Mouse (Mus musculus): ENCODE data around the gene Dars. TPM values are rescaled to one million over a fixed set of nuclear protein-coding genes. Genes with fewer than 3 reads are reported as not detected.

Gene Dars
- polyA plus RNA-seq, 1 experiment from 2014 or later = 68.5 TPM

DNA sequence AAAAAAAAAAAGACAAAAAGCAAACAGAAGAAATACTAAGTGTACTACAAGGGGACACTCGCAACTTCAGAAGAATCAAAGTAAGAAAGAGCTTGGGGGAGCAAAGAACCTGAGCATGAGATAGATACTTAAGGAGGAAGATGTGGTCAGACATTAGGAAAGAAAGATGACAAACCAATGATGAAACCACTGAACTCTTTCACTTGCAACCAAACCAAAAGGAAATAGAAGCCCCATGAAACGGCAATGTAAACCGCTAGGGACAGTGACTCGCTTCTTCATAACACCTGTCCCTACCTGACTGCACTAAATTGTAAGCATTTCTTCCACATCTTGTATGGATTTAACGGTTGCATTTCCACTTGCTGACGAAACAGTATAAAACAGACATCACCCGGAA is 30.7 kb downstream of the Dars start:
- peaks cover 21% of the 10 kb centered on the region; the same call in 1 of the 2 replicates for H3K36me3 ChIP-seq (ENCODE audit: insufficient read depth, low read length)
- 85% methylated on average over 7 of the region's 7 CpGs for WGBS
- no peaks in the 10 kb centered on the region for H3K4me1 ChIP-seq (ENCODE audit: insufficient read depth, low read depth, low read length)

DNA sequence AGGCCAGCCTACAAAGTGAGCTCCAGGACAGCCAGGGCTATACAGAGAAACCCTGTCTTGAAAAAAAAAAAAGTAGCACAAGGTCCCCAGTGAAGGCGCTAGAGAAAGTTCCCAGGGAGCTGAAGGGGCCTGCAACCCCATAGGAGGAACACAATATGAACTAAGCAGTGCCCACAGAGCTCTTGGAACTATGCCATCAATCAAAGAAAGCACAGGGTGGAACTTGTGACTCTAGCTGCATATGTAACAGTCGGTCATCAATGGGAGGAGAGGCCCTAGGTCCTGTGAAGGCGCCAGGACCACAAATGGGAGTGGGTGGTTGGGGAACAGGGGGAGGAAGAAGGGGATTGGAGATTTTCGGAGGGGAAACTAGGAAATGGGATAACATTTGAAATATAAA is 40.3 kb downstream of the Dars start:
- Histone ChIP-seq H3K9me3 (ENCODE audit: low read length) (no peaks in the 10 kb centered on the region), H3K27ac (ENCODE audit: low read length) (no peak overlapping the region), H3K36me3 (ENCODE audit: insufficient read depth, low read length) (no peaks in the 10 kb centered on the region), H3K9ac (replicated peaks; ENCODE audit: low read depth) (no peak overlapping the region), H3K27me3 (replicated peaks; ENCODE audit: insufficient read depth, low read length) (no peaks in the 10 kb centered on the region), H3K4me3 (ENCODE audit: low read depth, low read length) (no peak overlapping the region), H3K4me1 (ENCODE audit: insufficient read depth, low read depth, low read length) (no peaks in the 10 kb centered on the region), H3K4me2 (replicated peaks; ENCODE audit: low read depth, low read length) (no peak overlapping the region)
- TF ChIP-seq EP300 (IDR thresholded peaks at IDR 0.05) (no peak), CTCF (IDR thresholded peaks at IDR 0.05) (no peak)
- ATAC-seq (no peak), DNase-seq (ENCODE audit: low spot score) (no peak)
- WGBS = 95% methylated on average over 4 of the region's 4 CpGs

More for the DNA sequence above, 30.7 kb downstream of the Dars start:
- Histone ChIP-seq H3K4me3 (ENCODE audit: low read depth, low read length) (no peak overlapping the region), H3K4me2 (replicated peaks; ENCODE audit: low read depth, low read length) (no peak overlapping the region), H3K27me3 (replicated peaks; ENCODE audit: insufficient read depth, low read length) (no peaks in the 10 kb centered on the region), H3K27ac (ENCODE audit: low read length) (no peak overlapping the region), H3K9me3 (ENCODE audit: low read length) (no peaks in the 10 kb centered on the region), H3K9ac (replicated peaks; ENCODE audit: low read depth) (no peak overlapping the region)
- DNase-seq (ENCODE audit: low spot score) (no peak), ATAC-seq (no peak)
- TF ChIP-seq CTCF (IDR thresholded peaks at IDR 0.05) (no peak), EP300 (IDR thresholded peaks at IDR 0.05) (no peak)

DNA sequence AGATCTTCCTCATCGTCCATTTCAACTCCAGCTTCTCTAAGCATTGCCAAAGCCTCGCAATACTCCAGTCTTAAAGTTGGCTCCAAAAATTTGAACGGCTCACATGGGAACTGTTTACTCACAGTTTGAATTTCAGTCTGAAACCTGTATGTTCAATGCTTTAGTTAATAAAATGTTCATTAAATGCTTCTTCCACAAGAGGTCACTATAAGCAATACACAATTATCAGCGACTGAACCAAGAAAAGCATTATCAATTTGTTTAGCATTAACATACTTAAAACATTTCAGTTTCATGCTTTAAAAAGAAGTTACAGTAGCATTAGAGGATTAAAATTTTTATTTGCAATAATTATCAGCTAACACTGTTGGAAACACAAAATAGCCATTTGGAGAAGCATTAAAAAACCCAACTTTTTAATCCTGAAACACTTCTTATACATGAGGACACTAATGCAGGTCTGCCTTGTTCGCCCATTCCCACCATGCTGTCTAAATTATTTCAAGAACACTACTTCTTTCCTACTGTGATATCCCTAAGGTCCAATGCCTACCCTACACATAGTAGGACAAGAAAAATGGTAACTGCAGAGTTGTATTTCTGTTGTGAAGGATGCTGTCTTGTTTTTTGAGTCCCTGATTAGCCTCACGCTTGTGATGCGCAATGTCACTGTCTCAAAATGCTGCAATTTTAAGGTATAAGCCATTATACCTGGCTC is 44.9 kb downstream of the Dars start:
- WGBS = 74% methylated on average over 7 of the region's 7 CpGs
- Histone ChIP-seq H3K4me1 (ENCODE audit: insufficient read depth, low read depth, low read length) (no peaks in the 10 kb centered on the region), H3K27me3 (replicated peaks; ENCODE audit: insufficient read depth, low read length) (no peaks in the 10 kb centered on the region), H3K4me2 (replicated peaks; ENCODE audit: low read depth, low read length) (no peak overlapping the region), H3K4me3 (ENCODE audit: low read depth, low read length) (no peak overlapping the region), H3K27ac (ENCODE audit: low read length) (no peak overlapping the region), H3K9me3 (ENCODE audit: low read length) (no peaks in the 10 kb centered on the region), H3K9ac (replicated peaks; ENCODE audit: low read depth) (no peak overlapping the region), H3K36me3 (ENCODE audit: insufficient read depth, low read length) (peaks cover 3% of the 10 kb centered on the region; the same call in 1 of the 2 replicates)
- DNase-seq (ENCODE audit: low spot score) = peak; percentile 49
- ATAC-seq = no peak
- TF ChIP-seq CTCF (IDR thresholded peaks at IDR 0.05) (peak; percentile 69), EP300 (IDR thresholded peaks at IDR 0.05) (no peak)

DNA sequence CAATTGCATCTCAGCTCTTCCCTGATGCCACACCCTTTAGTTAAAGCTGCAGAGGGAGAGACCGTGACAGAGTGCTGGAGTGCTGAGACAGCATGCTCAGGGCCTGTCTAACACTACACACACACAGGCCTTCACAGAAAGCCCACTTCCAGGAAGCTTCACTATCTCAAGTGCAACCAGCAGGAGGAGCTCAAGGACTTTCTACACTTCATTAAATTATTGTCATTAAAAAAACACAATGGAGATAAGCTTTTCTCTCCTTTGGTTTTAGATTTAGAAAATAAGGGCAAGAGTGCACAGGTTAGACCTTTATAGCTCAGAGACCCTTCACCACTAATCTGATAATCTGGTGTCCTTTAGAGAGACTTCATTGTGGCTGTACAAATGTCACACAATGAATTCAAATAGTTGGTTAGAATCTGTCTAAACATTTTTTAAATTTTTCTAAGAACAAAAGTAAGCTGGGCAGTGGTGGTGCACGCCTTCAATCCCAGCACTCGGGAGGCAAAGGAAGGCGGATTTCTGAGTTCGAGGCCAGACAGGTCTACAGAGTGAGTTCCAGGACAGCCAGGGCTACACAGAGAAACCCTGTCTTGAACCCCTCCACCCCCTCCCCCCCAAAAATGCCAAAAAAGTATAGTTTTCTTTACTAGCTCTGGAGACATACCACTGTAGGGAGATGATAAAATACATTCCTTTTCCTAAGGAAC is 48.3 kb downstream of the Dars start:
- ATAC-seq = peak; percentile 57; the same call in 1 of the 2 replicates

DNA sequence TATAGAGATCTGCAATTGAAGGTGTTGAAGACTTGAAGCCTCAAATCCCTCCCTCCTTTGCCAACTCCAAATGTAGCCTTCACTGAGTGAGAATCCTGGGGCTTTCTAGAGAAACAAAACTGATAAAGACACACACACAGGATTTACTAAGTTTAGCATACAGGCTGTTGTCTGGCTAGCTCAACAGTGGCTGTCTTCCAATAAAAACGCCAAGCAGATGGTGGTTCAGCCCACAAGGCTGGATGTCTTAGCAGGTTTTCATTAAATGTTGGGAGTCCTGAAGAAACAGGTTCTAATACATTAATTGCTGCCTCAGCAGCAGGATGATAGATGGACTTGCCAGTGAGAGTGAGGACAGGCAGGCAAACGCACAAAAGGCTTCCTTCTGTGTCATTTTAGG is 56.6 kb downstream of the Dars start:
- Histone ChIP-seq H3K4me2 (replicated peaks; ENCODE audit: low read depth, low read length) (no peak overlapping the region), H3K27me3 (replicated peaks; ENCODE audit: insufficient read depth, low read length) (no peaks in the 10 kb centered on the region), H3K4me1 (ENCODE audit: insufficient read depth, low read depth, low read length) (peaks cover 8% of the 10 kb centered on the region; the same call in 1 of the 2 replicates), H3K9me3 (ENCODE audit: low read length) (no peaks in the 10 kb centered on the region), H3K27ac (ENCODE audit: low read length) (no peak overlapping the region), H3K9ac (replicated peaks; ENCODE audit: low read depth) (no peak overlapping the region), H3K36me3 (ENCODE audit: insufficient read depth, low read length) (peaks cover 10% of the 10 kb centered on the region), H3K4me3 (ENCODE audit: low read depth, low read length) (no peak overlapping the region)
- TF ChIP-seq EP300 (IDR thresholded peaks at IDR 0.05) = no peak
- TF ChIP-seq CTCF (IDR thresholded peaks at IDR 0.05) = no peak
- WGBS = 64% methylated on average over 2 of the region's 2 CpGs
- DNase-seq (ENCODE audit: low spot score) (no peak), ATAC-seq (no peak)

More for the DNA sequence above, 48.3 kb downstream of the Dars start:
- 59% methylated on average over 5 of the region's 5 CpGs for WGBS
- Histone ChIP-seq H3K4me2 (replicated peaks; ENCODE audit: low read depth, low read length) (no peak overlapping the region), H3K4me1 (ENCODE audit: insufficient read depth, low read depth, low read length) (no peaks in the 10 kb centered on the region), H3K9ac (replicated peaks; ENCODE audit: low read depth) (no peak overlapping the region), H3K9me3 (ENCODE audit: low read length) (no peaks in the 10 kb centered on the region), H3K4me3 (ENCODE audit: low read depth, low read length) (no peak overlapping the region), H3K27me3 (replicated peaks; ENCODE audit: insufficient read depth, low read length) (no peaks in the 10 kb centered on the region), H3K36me3 (ENCODE audit: insufficient read depth, low read length) (peaks cover 3% of the 10 kb centered on the region; the same call in 1 of the 2 replicates), H3K27ac (ENCODE audit: low read length) (no peak overlapping the region)
- DNase-seq (ENCODE audit: low spot score) = peak; percentile 82
- no peak for TF ChIP-seq EP300 (IDR thresholded peaks at IDR 0.05)
- TF ChIP-seq CTCF (IDR thresholded peaks at IDR 0.05) = peak; percentile 83

DNA sequence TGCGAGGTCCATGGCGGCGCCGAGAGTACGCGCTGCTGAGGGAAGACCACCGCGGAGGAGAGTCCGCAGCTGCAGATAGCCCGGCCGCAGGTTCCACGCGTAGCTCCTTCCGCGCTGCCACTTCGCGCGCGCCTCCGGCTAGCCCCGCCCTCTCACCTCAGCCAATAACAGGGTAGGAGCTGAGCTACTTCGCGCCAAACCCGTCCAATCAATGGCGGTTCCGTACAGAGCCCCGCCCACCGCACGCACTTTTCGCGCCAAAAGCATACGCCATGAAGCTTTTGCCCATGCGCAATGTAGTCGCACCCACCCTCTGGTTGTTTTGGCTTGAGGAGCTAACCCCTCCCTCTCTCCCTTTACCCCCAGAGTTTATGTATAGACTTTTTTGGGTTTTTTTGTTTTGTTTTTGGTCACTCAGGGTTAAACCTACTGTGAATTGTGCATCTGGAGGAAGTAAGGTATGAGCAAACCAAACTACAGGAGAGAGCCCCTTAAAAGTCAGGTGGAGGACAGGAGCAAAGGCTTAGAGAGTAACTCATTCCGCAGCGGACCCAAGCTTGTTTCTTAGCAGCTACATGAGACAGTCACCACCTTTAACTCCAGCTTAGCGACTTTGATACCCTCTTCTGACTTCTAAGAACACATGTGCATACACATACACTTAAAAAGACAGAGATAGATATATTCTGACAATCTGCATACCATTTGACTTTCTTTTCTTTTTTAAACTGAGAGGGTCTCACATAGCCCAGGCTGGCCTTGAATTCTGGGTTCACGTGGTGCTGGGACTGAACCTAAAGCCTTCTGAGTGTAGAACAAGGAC is 57.4 kb downstream of the Dars start, which contains the start of gene Mcm6:
Gene Mcm6, minus strand, starts transcription at position 111 of the 823 bp plus-strand sequence.
- 2% methylated on average over 33 of the region's 38 CpGs for WGBS
- Histone ChIP-seq H3K27me3 (replicated peaks; ENCODE audit: insufficient read depth, low read length) (no peaks in the 10 kb centered on the region), H3K27ac (ENCODE audit: low read length) (peak within 1 kb of the TSS; percentile 60), H3K9me3 (ENCODE audit: low read length) (no peaks in the 10 kb centered on the region), H3K4me3 (ENCODE audit: low read depth, low read length) (peak within 1 kb of the TSS; percentile 72), H3K4me1 (ENCODE audit: insufficient read depth, low read depth, low read length) (peaks cover 8% of the 10 kb centered on the region; the same call in 1 of the 2 replicates), H3K36me3 (ENCODE audit: insufficient read depth, low read length) (peaks cover 10% of the 10 kb centered on the region), H3K4me2 (replicated peaks; ENCODE audit: low read depth, low read length) (peak within 1 kb of the TSS; percentile 68), H3K9ac (replicated peaks; ENCODE audit: low read depth) (peak within 1 kb of the TSS; percentile 2; the same call in 1 of the 2 replicates)
- ATAC-seq (peak; percentile 98), DNase-seq (ENCODE audit: low spot score) (peak; percentile 97)
- TF ChIP-seq CTCF (IDR thresholded peaks at IDR 0.05) (no peak), EP300 (IDR thresholded peaks at IDR 0.05) (no peak)
